Mouse (Mus musculus) CD4-positive helper T cell, adult 2 months (primary cell): Measurements from ENCODE around the gene Ihh.

Experiments used
- DNase-seq: peaks from one replicate; pipeline ENCODE4 v3.0.0-alpha.2; 2012; ENCODE audit warnings: low read depth, missing footprints, low spot score

Gene Ihh

DNA sequence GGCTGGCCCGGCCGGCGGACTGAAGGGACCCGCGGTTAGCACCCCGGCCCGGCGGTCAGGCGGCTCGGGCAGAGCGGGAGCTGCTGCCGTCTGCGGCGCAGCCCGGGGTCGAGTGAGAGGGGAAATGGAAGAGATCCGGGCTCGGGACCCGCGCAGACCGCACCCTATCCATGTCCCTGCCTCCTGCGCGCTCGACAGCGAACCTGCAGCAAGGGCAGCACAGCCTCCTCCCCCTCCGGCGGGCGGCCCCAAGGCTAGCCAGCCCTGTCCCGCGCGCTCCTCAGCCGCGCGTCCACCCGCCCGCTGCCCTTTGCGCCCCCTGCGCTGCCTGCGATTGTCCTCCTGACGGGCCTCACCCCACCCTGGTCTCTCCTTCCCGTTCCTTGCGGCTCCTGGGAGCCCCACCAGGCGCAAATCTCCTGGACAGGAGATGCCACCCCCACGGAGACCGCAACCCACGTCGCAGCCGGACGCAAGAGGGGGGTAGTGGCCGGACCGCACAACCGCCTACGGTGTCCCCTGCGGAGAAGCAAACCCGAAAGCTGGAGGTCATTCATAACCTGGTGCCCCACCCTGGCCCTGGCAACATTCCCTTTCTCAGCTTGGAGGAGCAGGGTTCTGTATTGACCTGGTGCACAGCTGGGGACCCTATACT, at the start of gene Ihh:
TSS of gene Ihh (minus strand) at position 117 of the 655 bp plus-strand sequence.
- DNase-seq: no peak

DNA sequence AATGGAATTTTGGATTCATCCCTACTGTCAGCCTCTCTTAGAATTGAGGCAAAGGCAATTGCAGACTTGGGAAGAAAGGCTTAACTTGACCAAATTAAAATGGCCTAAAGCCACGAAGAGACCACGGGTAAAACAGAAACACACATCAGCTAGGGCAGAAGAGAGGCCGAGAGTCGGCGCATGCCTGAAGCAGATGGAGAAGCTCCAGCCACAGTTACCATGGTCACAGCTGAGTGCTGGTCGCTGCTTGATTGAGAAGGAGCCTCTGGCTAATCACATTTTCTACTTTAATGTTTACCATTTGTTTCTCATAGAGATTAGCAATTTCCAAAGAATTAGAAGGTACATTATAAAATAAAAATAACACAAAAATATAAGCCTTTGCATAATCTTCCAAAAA, 49.7 kb upstream of the Ihh start:
- no peak for DNase-seq

GRCm38 (mm10) chr1:75000496-75000895, 49.0 kb upstream of the Ihh start:
- peak; percentile 17 for DNase-seq

- DNase-seq: no peak
Measured at GRCm38 (mm10) chr1:74999173-74999572, 47.7 kb upstream of the Ihh start.

GRCm38 (mm10) chr1:74997231-74997630, 45.8 kb upstream of the Ihh start:
- no peak for DNase-seq

- no peak for DNase-seq
Measured at GRCm38 (mm10) chr1:74977001-74977400, 25.5 kb upstream of the Ihh start.

DNA sequence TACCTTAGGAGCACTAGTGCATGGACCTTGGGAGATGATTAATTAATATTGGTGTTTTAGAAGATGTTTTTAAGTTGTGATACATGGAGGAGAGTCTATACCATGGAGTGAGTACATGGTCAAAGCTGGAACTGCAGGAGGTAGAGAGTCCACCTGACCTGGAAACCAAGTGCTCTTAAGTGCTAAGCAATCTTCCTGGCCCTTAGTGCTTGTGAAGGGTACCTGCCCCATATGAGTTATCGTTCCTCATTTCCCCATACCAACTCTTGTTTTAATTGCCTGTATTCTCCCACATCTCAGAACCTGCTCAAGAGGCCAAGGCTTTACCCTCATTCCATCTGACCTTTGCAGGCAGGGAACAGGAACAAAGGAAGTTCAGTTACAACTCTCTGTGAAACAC, 24.5 kb upstream of the Ihh start:
- DNase-seq: no peak

DNA sequence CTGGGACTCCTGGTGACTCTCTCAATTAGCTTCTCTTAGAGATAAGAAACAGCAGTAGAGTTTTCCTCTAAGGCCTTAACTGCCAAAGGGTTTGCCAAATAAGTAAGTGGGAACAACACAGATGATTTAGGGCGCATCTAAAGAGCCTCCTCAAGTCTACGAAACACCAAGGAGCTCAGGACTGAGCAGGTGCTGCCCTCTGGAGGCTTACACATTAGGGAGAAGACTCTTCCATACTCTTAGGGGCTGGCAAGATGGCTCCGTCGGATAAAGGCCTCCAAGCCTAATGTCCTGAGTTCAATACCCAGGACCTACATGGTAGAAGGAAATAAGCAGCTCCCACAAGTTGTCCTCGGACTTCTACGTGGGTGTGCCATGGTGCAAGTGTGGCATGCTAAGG, 22.1 kb upstream of the Ihh start:
- no peak for DNase-seq

DNA sequence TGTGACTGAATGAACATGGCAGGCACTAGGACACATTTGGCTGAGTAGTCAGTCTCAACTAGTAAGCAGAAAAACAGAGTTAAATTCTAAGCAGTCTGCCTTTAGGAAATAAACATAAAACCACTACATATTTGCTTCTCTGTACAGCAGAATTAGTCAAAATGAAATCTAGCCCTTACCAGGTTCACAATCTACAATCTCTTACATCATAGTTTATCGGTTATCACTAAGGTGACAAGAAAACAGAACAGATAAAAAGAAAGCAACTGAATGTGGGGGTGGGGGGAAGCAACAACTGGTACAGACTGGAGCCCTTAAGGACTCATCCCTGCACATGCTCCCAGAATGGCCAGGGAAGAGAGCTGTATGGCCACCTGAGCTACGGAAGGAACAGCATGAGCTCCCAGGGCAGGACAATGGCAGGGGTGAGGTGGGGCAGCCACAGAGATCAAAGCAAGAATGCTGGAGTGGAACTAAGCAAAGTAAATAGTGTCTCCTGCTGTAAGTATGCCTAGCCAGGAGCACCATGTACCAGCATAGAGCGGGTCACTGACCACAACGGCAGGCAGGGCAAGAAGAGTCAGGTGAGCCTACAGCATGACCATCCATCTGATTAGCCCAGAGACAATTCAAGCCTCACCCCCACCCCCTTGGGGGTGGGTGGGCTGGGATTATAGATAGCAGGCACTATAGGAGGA, 20.0 kb upstream of the Ihh start:
- peak; percentile 23 for DNase-seq

GRCm38 (mm10) chr1:74967962-74968580, 16.6 kb upstream of the Ihh start:
- DNase-seq: no peak

- peak; percentile 44 for DNase-seq
Measured at GRCm38 (mm10) chr1:74964494-74965215, 13.2 kb upstream of the Ihh start.

DNA sequence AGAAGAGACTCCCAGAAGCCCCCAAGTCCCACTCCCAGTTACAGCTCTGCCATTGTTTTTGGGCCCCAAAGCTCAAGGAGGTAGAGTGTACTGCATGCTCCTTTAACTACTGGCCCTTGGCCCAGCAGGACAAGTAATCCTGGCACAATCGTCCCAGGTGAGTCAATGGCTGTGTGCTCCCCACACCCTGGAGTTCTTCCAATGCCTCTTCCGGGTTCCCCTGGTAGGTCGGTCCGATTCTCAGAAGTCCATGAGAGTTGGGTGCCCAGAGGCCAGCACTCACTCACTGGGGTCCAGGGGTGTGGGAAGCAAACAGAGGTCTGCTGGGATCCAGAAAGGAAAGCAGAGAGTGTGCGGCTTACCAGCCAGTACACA, 11.4 kb upstream of the Ihh start:
- no peak for DNase-seq

GRCm38 (mm10) chr1:74962126-74962852, 10.8 kb upstream of the Ihh start:
- DNase-seq: no peak

DNA sequence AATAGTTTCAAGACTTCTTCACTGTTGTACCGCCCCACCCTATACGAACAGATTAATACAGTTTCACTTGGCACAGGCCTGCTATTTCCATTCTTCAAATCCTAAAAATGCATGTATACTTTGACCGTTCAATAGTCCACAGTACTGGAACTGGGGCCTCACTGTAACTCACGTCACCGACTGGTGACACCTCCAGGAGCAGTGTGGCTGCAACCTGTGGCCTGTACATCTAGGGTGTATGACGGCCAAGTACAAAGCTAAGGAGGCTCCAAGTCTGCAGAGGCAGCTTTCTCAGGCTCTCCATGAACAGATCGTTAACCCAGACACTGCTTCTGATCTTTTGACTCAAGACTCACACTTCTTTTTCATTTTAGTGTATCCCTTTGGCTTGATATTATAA, 10.2 kb upstream of the Ihh start:
- DNase-seq: no peak

GRCm38 (mm10) chr1:74960059-74960458, 8.6 kb upstream of the Ihh start:
- DNase-seq: no peak

DNA sequence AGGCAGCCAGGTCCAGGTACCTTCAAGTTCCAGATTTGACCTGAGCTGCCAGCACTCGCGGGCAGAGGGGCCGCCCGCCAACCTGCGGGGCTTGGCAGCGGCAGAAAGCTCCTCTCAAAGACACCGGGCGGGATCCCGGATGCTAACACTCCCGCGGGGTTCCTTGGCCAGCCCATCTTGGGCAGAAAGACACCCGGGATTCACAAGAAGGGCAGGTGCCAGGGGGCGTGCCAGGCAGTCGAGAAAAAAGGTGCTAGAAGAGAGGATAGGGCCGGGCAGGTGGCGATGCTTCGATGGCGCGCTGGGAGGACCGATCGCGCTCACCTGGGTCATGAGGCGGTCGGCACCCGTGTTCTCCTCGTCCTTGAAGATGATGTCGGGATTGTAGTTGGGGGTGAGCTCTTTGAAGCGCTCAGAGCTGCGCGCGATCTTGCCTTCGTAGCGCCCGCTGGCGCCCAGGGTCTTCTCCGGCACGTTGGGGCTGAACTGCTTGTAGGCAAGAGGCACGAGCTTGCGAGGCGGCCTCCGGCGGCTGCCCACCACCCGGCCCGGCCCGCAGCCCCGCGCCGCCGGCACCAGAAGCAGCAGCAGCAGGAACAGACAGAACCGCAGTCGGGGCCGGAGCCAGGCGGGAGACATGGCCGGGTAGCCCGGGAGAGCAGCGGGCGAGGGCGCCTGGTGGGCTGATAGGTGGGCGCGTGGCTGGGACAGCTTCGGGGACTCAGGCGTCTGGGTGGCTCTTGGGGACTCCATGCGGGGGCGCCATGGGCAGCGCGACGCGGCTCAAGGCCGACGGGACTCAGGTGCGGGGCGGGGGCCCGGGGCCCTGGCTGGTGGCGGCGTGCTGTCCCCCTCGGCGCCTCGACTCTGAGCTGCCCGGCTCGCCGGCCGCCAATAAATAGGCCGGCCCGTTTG, 639 bp downstream of the Ihh start:
- DNase-seq: no peak

DNA sequence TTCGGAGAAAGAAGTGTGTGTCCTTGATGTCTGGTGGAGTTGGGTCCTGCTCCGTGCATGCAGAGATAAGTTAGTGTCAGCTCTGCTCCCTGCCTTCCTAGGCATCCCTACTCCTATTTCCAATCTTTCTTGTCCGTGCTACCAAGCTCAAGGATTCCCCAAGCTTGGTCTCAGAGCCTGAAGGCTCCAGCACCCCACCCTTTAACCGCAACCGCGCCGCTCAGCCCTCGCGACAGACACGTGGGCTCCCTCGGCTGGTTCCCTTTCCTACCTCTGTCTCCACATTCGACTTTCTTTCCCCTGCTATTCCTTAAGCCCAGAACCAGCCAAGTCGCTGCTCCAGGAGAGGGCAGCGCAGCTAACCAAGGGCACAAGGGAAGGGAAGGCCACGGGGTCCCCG, 1.4 kb downstream of the Ihh start:
- no peak for DNase-seq

DNA sequence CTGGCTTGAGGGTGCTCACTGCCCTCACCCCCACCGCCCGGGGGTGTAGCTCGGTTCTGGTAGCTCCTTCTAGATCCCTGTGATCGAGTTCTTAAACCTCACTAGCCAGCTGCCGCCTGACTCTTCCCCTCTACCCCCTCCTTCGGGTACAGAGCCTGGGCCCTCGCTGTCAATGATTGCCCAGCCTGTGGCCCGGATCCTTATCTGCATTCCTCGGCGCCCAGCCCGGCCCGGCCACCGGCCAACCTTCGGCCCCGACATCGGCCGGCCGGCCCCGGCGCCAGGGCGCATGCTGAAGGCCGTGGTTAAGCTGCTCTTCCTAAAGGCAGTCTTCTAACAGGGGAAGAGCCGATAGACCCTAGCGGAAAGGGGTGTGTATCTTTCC, 1.8 kb downstream of the Ihh start:
- DNase-seq: no peak

GRCm38 (mm10) chr1:74948784-74949665, 2.4 kb downstream of the Ihh start:
- peak; percentile 42 for DNase-seq
